Mouse (Mus musculus) midbrain, embryonic 14.5 days (tissue): ENCODE measurements around the gene Pde8a. TPM values are rescaled to one million over a fixed set of nuclear protein-coding genes. Genes with fewer than 3 reads are reported as not detected.

Experiments used
- ATAC-seq: fragments of 200-750 bp; cut with Nextera tagmentation; 2 replicates; pipeline ENCODE4 v1.8.0; 2017; ENCODE audit warnings: moderate number of reproducible peaks, moderate library complexity; ENCODE audit not compliant: low FRiP score, low TSS enrichment
- DNase-seq: peaks from one replicate; pipeline ENCODE4 v3.0.0-alpha.2; 2015
- H3K27ac ChIP-seq: fragments of 300-500 bp; sonication (generic); replicated peaks from 2 replicates; pipeline ENCODE4 v1.5.1; 2014; ENCODE audit warnings: mild to moderate bottlenecking, low read depth, low read length, moderate library complexity
- H3K27me3 ChIP-seq: fragments of 300-500 bp; sonication (generic); 2 replicates; pipeline ENCODE4 v1.6.1; 2014; ENCODE audit warnings: low read length, control low read depth, mixed read lengths; ENCODE audit not compliant: control insufficient read depth, insufficient read depth
- H3K36me3 ChIP-seq: fragments of 300-500 bp; sonication (generic); 2 replicates; pipeline ENCODE4 v1.6.1; 2014; ENCODE audit warnings: low read length, control low read depth; ENCODE audit not compliant: control insufficient read depth, insufficient read depth
- H3K4me1 ChIP-seq: fragments of 300-500 bp; sonication (generic); 2 replicates; pipeline ENCODE4 v1.6.1; 2014; ENCODE audit warnings: mild to moderate bottlenecking, antibody characterized with exemption, low read length, control low read depth; ENCODE audit not compliant: control insufficient read depth, insufficient read depth
- H3K4me2 ChIP-seq: fragments of 300-500 bp; sonication (generic); 2 replicates; pipeline ENCODE4 v1.6.1; 2014; ENCODE audit warnings: mild to moderate bottlenecking, low read length, moderate library complexity
- H3K4me3 ChIP-seq: fragments of 300-500 bp; sonication (generic); replicated peaks from 2 replicates; pipeline ENCODE4 v1.5.1; 2014; ENCODE audit warnings: low read depth, low read length
- H3K9ac ChIP-seq: fragments of 300-500 bp; sonication (generic); replicated peaks from 2 replicates; pipeline ENCODE4 v1.6.1; 2014; ENCODE audit warnings: mild to moderate bottlenecking, low read length, moderate library complexity
- H3K9me3 ChIP-seq: fragments of 300-500 bp; sonication (generic); 2 replicates; pipeline ENCODE4 v1.6.1; 2016; ENCODE audit warnings: low read length, control low read depth, mixed read lengths; ENCODE audit not compliant: control insufficient read depth
- WGBS: fragments of 180-500 bp; shearing (Covaris S2); extraction: QIAGEN DNeasy Blood & Tissue Kit; methylation state at CpG from one replicate; pipeline ENCODE4 v1.1.7; 2014; 5-methylcytosine and 5-hydroxymethylcytosine counted together
- polyA plus RNA-seq: library from polyadenylated mRNA; unstranded; fragments of >200 nt; fragmentation: Nextera tagmentation; extraction: Ambion mirVana; gene quantifications from 2 replicates; pipeline ENCODE4 v1.2.1, GENCODE M21; 2014

Pde8a gene
- polyA plus RNA-seq, 1 experiment from 2014 or later, result 2.4 TPM

GRCm38 (mm10) chr7:81212697-81213346 lies 574 bp upstream of the Pde8a start:
- WGBS, result under 1% methylated on average over 57 of the region's 57 CpGs
- Histone ChIP-seq H3K27me3 (peaks cover 56% of the 10 kb centered on the region), H3K4me3 (peak overlapping the region; percentile 47), H3K4me2 (peak overlapping the region; percentile 62), H3K4me1 (peaks cover 3% of the 10 kb centered on the region; the same call in 1 of the 2 replicates), H3K36me3 (no peaks in the 10 kb centered on the region), H3K27ac (0 out of 2 replicates have a peak overlapping the region, but pooled peaks have one; percentile 1), H3K9ac (peak overlapping the region; percentile 36; the same call in 1 of the 2 replicates), H3K9me3 (no peaks in the 10 kb centered on the region)
- DNase-seq (peak; percentile 93), ATAC-seq (peak; percentile 83)

GRCm38 (mm10) chr7:81214153-81214907 lies 934 bp downstream of the Pde8a start:
- Histone ChIP-seq H3K9me3 (no peaks in the 10 kb centered on the region), H3K9ac (peak overlapping the region; percentile 23; the same call in 1 of the 2 replicates), H3K4me2 (peak overlapping the region; percentile 62), H3K36me3 (no peaks in the 10 kb centered on the region), H3K4me3 (peak overlapping the region; percentile 47), H3K27ac (no peak overlapping the region), H3K4me1 (peaks cover 3% of the 10 kb centered on the region; the same call in 1 of the 2 replicates), H3K27me3 (peaks cover 56% of the 10 kb centered on the region)
- WGBS, result 4% methylated on average over 40 of the region's 40 CpGs
- DNase-seq, result peak; percentile 10
- no peak for ATAC-seq

GRCm38 (mm10) chr7:81215950-81216349 lies 2.6 kb downstream of the Pde8a start:
- WGBS, result 74% methylated on average over 1 of the region's 1 CpGs
- H3K27me3 ChIP-seq, result peaks cover 48% of the 10 kb centered on the region
- no peak for DNase-seq
- H3K27ac ChIP-seq, result no peak overlapping the region
- no peak overlapping the region for H3K9ac ChIP-seq
- H3K4me2 ChIP-seq, result no peak overlapping the region
- H3K4me3 ChIP-seq, result no peak overlapping the region
- no peaks in the 10 kb centered on the region for H3K9me3 ChIP-seq
- ATAC-seq, result no peak
- peaks cover 3% of the 10 kb centered on the region; the same call in 1 of the 2 replicates for H3K4me1 ChIP-seq
- H3K36me3 ChIP-seq, result no peaks in the 10 kb centered on the region

GRCm38 (mm10) chr7:81219321-81219720 lies 5.9 kb downstream of the Pde8a start:
- Histone ChIP-seq H3K36me3 (no peaks in the 10 kb centered on the region), H3K4me3 (no peak overlapping the region), H3K4me1 (no peaks in the 10 kb centered on the region), H3K9me3 (no peaks in the 10 kb centered on the region), H3K9ac (no peak overlapping the region), H3K4me2 (no peak overlapping the region), H3K27ac (no peak overlapping the region), H3K27me3 (peaks cover 17% of the 10 kb centered on the region; the same call in 1 of the 2 replicates)
- ATAC-seq, result no peak
- WGBS, result 64% methylated on average over 7 of the region's 7 CpGs
- DNase-seq, result no peak

- no peak for ATAC-seq
Measured at GRCm38 (mm10) chr7:81220381-81220780, 7.0 kb downstream of the Pde8a start.

GRCm38 (mm10) chr7:81224260-81224659 lies 10.9 kb downstream of the Pde8a start:
- no peak for DNase-seq
- Histone ChIP-seq H3K36me3 (no peaks in the 10 kb centered on the region), H3K4me3 (no peak overlapping the region), H3K4me1 (no peaks in the 10 kb centered on the region), H3K9ac (no peak overlapping the region), H3K9me3 (no peaks in the 10 kb centered on the region), H3K27ac (no peak overlapping the region), H3K27me3 (no peaks in the 10 kb centered on the region), H3K4me2 (no peak overlapping the region)
- WGBS, result 89% methylated on average over 7 of the region's 7 CpGs
- ATAC-seq, result no peak

More at GRCm38 (mm10) chr7:81220381-81220780, 7.0 kb downstream of the Pde8a start:
- Histone ChIP-seq H3K4me3 (no peak overlapping the region), H3K27ac (no peak overlapping the region), H3K36me3 (no peaks in the 10 kb centered on the region), H3K4me2 (no peak overlapping the region), H3K27me3 (peaks cover 6% of the 10 kb centered on the region; the same call in 1 of the 2 replicates), H3K4me1 (no peaks in the 10 kb centered on the region), H3K9me3 (no peaks in the 10 kb centered on the region), H3K9ac (no peak overlapping the region)
- 52% methylated on average over 3 of the region's 3 CpGs for WGBS
- no peak for DNase-seq

GRCm38 (mm10) chr7:81230091-81230792 lies 16.8 kb downstream of the Pde8a start:
- H3K36me3 ChIP-seq, result no peaks in the 10 kb centered on the region
- H3K4me3 ChIP-seq, result no peak overlapping the region
- no peaks in the 10 kb centered on the region for H3K27me3 ChIP-seq
- 89% methylated on average over 7 of the region's 7 CpGs for WGBS
- DNase-seq (no peak), ATAC-seq (no peak)
- H3K27ac ChIP-seq, result no peak overlapping the region
- no peak overlapping the region for H3K4me2 ChIP-seq
- H3K9ac ChIP-seq, result no peak overlapping the region
- no peaks in the 10 kb centered on the region for H3K9me3 ChIP-seq
- H3K4me1 ChIP-seq, result no peaks in the 10 kb centered on the region

- no peaks in the 10 kb centered on the region for H3K4me1 ChIP-seq
- no peaks in the 10 kb centered on the region for H3K9me3 ChIP-seq
- no peak for ATAC-seq
- no peak overlapping the region for H3K9ac ChIP-seq
- H3K4me2 ChIP-seq, result no peak overlapping the region
- H3K4me3 ChIP-seq, result no peak overlapping the region
- no peaks in the 10 kb centered on the region for H3K27me3 ChIP-seq
- 86% methylated on average over 2 of the region's 2 CpGs for WGBS
- no peaks in the 10 kb centered on the region for H3K36me3 ChIP-seq
- no peak for DNase-seq
- H3K27ac ChIP-seq, result no peak overlapping the region
Measured at GRCm38 (mm10) chr7:81232674-81233073, 19.3 kb downstream of the Pde8a start.
